Mouse (Mus musculus): ENCODE results near the gene Rras2.

Gene Rras2

DNA sequence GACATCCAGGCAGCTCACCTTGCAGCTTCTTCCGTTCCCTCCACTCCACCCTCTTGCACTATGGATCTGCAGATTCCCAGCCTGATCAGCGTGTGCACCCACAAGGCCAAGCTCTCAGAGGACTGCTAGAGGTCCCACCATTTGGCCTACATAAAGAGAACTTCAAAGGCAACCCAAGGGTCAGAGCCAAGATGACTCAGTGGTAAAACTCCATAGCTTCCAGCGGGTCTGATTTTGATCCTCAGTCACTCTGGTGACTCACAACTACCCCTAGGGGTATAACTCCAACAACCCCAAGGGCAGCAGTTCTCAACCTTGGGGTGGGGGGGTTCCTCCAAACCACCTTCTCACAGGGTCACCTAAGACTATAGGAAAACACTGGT, 47.1 kb downstream of the Rras2 start:
- DNase-seq: no peak

GRCm38 (mm10) chr7:114069726-114070457, 47.7 kb downstream of the Rras2 start:
- DNase-seq: no peak

- DNase-seq: no peak
Observed at GRCm38 (mm10) chr7:114068956-114069533, 48.5 kb downstream of the Rras2 start.

DNA sequence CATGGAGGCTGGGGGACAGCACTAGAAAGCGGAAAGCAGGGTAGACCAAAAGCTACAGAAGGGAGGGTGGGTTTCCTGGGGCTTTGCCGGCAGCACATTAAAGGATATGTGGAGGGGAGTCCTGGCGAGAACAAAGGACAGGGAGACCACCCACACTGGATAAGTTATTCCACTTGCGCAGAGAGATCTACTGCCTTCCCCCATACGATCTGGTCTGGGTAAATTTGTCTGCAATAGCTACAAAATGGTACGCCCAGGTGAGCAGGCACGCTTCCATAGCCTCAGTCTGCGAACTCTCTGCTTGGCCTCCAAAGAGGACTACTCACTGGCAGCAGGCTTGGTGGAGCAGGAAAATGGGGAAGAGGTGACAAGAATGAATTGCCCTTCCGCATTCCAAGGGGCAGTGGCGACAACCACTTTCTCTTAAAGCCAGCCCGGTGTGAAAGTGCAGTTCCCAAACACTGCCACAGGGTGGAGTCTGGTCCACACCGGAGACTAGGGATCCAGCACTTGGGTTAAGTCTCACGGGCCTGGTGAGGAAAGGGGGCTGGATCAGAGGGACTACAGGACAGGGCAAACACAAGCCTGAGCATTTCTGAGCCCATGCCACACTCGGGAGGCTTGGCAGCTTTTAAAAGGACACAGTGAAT, 50.9 kb downstream of the Rras2 start:
- DNase-seq: peak; percentile 85

- DNase-seq: no peak
Observed at GRCm38 (mm10) chr7:114065407-114066185, 52.0 kb downstream of the Rras2 start.

DNA sequence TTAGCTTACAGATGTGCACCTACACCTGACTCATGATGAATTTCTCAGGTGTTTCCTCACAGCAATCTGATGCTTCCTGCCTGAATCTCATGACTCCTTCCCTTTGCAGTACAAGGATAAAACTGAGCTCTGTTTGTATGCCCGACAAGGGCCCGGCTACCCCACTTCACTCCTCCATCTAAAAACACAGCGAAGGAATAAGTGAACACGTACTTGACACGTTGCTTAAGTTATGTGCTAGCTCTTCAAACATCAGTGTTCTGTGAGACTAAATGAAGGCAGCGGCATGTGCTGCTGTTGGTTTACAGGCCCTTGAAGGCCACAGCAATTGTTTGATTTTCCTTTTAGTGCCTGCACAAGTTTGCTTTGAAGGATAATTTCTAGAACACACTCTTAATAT, 53.6 kb downstream of the Rras2 start:
- no peak for DNase-seq

DNA sequence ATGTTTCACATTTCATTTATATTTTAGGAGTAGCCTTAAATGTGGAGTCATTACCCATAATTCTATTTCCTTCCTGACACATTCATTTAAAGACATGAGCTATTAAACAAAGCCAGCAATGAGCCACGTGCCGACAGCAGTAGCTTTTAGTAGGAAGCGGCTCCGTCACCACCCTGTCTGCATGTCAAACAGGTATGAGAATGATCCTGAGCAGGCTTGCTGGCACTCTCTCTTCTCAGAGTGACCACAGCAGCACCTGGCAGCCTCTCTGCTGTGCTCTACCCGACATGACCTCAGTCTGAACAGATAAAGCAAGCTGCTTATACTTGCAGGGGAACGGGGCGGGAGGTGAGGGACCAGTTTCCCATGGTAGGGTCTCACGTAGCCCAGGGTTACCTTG, 54.0 kb downstream of the Rras2 start:
- no peak for DNase-seq

- DNase-seq: no peak
Observed at GRCm38 (mm10) chr7:114062451-114062850, 55.1 kb downstream of the Rras2 start.

GRCm38 (mm10) chr7:114060445-114060844, 57.1 kb downstream of the Rras2 start:
- DNase-seq: no peak

DNA sequence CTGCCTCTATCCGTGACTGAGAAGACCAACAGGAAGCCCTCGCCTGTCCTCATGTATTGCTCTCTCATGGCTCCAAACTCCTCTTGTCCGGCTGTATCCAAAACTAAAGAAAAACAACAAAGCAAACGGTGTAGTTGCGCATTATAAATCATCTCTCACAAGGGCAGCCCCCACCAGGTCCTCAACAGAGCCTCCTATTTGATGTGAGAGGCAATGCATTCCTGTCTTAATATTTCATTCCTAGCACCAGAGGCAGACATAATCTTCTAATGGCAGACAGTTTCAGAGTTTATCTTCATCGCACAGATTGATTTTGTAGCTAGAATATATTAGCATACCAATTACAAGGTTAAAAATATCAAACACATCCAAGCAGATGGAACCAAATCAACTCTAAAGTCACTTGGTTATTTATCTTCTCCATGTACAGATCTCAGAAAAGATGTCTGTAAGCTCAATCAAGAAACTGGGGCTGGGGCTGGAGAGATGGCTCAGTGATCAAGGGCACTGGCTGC, 58.6 kb downstream of the Rras2 start:
- no peak for DNase-seq

GRCm38 (mm10) chr7:114058166-114058565, 59.4 kb downstream of the Rras2 start:
- no peak for DNase-seq

DNA sequence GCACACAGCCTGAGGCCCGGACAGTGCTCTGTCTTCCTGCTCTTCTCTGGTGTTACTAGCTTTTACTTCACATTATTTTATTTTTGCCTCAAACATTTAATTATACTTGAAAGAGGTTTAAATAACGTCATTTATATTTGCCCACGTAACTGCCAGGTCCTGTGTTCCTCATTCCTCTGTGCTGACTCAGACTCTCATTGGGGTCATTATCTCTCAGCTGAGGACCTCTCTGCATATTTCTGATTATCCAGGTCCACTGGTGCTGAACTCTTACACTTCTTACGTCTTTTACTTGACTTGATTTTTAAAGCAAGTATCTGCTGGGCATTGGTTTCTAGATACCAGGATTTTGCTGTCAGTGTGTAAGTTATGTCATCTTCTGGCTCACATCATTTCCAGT, 63.9 kb downstream of the Rras2 start:
- no peak for DNase-seq

- no peak for DNase-seq
Observed at GRCm38 (mm10) chr7:114045814-114046213, 71.8 kb downstream of the Rras2 start.

GRCm38 (mm10) chr7:114043929-114044549, 73.5 kb downstream of the Rras2 start:
- DNase-seq: no peak

- DNase-seq: no peak
Observed at GRCm38 (mm10) chr7:114042973-114043928, 74.3 kb downstream of the Rras2 start.

DNA sequence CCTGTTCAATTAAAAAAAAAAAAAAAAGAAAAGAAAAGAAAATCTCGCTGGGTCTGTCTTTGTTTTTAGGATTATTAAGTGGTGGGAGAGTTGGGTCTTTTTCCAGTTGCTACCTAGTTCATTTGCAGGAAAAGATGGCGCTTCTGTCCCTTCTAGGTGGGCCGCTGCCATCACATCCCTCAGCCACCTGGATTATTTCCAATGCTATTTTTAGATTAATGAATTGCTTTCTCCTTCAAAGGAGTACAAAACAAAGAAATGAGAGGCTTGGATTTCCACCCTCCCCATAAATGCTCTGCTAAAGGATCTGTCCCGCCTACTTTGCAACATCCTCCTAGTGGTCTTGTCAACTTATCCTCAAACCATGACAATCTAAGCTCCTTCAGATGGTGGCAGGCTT, 76.2 kb downstream of the Rras2 start:
- DNase-seq: no peak

DNA sequence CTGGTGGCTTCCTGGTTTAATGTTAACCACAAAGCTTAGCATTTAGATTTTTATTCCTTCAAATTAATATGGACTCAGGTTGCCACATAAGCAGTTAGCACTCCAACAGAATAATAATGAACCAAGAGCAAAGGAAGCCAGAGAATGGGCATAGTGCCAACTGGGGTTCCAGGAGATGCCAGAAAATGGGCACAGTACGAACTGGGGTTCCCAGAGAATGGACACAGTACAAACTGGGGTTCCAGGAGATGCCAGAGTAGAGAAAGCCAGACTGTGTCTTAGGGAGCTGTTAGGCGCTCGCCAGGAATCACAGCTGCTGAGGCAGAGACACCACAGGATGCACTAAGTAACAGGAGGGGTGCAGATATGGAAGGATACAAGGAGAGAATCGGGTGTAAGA, 80.3 kb downstream of the Rras2 start:
- peak; percentile 67 for DNase-seq

DNA sequence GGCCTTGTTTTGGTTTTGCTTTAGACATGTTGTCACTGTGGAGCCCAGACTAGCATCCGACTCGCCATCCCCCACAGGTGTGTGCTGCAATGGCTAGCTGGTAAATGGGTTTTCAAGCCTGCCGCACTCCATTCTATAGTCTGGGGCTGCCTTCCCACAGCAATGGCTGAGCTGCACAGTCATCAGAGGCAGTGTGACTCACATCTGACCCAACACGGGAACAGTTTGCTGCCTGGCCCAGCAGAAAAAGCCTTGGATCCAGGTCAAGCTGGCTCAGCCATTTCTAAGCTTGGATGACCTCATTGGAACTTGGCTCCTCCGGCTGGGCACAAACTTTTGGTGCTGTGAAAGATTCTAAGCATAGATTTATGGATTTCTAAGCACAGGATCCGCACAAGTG, 88.0 kb downstream of the Rras2 start:
- peak; percentile 89 for DNase-seq

DNA sequence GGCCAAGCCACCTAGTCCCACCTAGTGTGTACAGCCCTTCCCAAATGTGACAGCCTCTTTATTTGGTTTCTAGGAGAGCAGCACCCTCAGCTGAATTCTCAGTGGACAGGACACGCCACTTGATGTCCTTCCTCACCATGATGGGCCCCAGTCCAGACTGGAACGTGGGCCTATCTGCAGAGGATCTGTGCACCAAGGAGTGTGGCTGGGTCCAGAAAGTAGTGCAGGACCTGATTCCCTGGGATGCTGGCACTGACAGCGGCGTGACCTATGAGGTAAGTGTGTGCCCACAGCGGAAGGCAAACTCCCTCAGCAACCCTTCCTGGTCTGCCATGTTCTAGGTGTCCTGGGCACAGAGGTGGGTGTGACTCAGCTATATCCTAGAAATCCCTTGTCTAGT, 88.8 kb downstream of the Rras2 start:
- DNase-seq: peak; percentile 67

- DNase-seq: peak; percentile 96
Observed at GRCm38 (mm10) chr7:114027406-114027805, 90.2 kb downstream of the Rras2 start.

DNA sequence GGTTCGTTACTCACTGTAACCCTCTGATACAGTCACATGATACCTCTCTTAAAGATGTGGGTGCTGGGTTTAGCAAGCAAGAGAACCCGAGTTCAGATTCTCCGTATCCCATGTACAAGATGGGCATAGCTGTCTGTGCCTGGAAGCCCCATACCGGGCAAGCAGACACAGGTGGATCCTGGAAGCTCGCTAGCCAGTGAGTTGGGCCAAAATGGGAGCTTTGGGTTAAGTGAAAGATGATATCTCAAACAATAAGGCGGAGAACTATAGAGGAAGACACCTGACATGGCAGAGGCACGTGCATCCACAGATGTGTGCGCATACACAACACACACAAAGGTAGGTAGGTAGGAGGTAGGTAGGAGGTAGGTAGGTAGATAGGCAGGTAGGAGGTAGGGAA, 90.7 kb downstream of the Rras2 start:
- peak; percentile 62 for DNase-seq

DNA sequence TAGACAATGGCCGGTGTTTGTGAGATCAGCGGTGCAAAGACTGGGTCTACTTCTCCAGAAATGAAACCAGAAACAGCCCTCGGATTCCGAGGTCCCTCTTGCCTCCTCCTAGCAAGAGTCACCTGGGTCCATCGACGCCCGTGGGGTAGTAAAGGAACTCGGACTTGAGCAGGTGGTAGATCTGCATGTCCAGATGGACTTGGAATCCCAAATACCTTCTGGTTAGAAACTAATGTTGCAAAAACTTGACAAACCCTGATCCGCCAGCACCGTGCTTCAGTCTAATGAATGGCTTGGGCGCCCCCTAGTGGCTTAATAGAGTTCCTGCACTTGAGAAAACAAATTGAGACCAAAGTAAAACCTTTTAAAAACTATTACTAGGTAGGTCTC, 96.9 kb downstream of the Rras2 start:
- peak; percentile 93 for DNase-seq
